Mouse (Mus musculus): ENCODE results near the gene Pfdn2.
A peak's percentile ranks its signal among the peaks of the same experiment; 100 is the strongest.

- TF ChIP-seq CTCF (IDR thresholded peaks at IDR 0.05 in 2 of 3, conservative IDR thresholded peaks at IDR 0.05 in 1 of 3; ENCODE audit: control insufficient read depth in 1 of 3, insufficient read depth in 1 of 3, low read depth in 2 of 3, low read length in 3 of 3, poor library complexity in 1 of 3, severe bottlenecking in 1 of 3) (peak in 2 of 3 experiments; percentile 54 to 77; a peak in 5 of 6 replicates), MAFK (IDR thresholded peaks at IDR 0.05; ENCODE audit: borderline replicate concordance, low read depth, low read length) (no peak), EP300 (IDR thresholded peaks at IDR 0.05; ENCODE audit: low read depth in 1 of 2, low read length in 2 of 2) (no peak), USF1 (IDR thresholded peaks at IDR 0.05; ENCODE audit: low read depth, low read length) (no peak), POLR2A (IDR thresholded peaks at IDR 0.05; ENCODE audit: control insufficient read depth in 1 of 2, insufficient read depth in 1 of 2, low read depth in 1 of 2, low read length in 2 of 2, poor library complexity in 1 of 2) (no peak), KAT2A (conservative IDR thresholded peaks at IDR 0.05; ENCODE audit: low read depth, low read length) (no peak), MAX (IDR thresholded peaks at IDR 0.05; ENCODE audit: low read length) (no peak), NELFE (IDR thresholded peaks at IDR 0.05; ENCODE audit: low read depth, low read length) (no peak), ZNF384 (IDR thresholded peaks at IDR 0.05; ENCODE audit: low read depth, low read length) (no peak), E2F4 (IDR thresholded peaks at IDR 0.05; ENCODE audit: borderline replicate concordance, low read depth, low read length) (no peak), MYB (IDR thresholded peaks at IDR 0.05; ENCODE audit: low read depth, low read length) (no peak), ZKSCAN1 (IDR thresholded peaks at IDR 0.05; ENCODE audit: low read depth, low read length) (no peak), POLR2AphosphoS2 (IDR thresholded peaks at IDR 0.05; ENCODE audit: low read length) (no peak), POLR2AphosphoS5 (IDR thresholded peaks at IDR 0.05; ENCODE audit: borderline replicate concordance, low read depth, low read length) (no peak)
Measured at GRCm38 (mm10) chr1:171355812-171356340, 10.4 kb downstream of the Pfdn2 start.
